Mouse (Mus musculus) left cerebral cortex, postnatal 36 days (tissue): ENCODE measurements around the gene Kif1c. TPM values are rescaled to one million over a fixed set of nuclear protein-coding genes. Genes with fewer than 3 reads are reported as not detected.

Source experiments
- DNase-seq, 2 experiments: peaks; one replicate each; pipeline ENCODE4 v3.0.0; 2021 to 2022; ENCODE audit warnings: low spot score in 2 of 2, mixed read lengths in 1 of 2
- intact Hi-C: fragments of 180-260 bp; cut with DNase I; formaldehyde crosslinking; loops from one replicate; pipeline ENCODE4 v1.15.1; 2025
- total RNA-seq, 2 experiments: library from RNA; stranded (reverse); gene quantifications; 2 replicates each; pipeline ENCODE4 v1.2.3; 2021

Kif1c gene
- total RNA-seq, 2 experiments from 2014 or later: 58.9 to 59.3 TPM

GRCm38 (mm10) chr11:70687601-70688199 is 12.6 kb upstream of the Kif1c start, which contains the start of gene Camta2:
TSS of gene Camta2 (minus strand) at chr11:70688105.
- DNase-seq: peak; percentile 87

GRCm38 (mm10) chr11:70688372-70688771 is 12.0 kb upstream of the Kif1c start:
- intact Hi-C loops: loop anchor here (5.0 kb wide), 1 partner anchor 69 kb away; no protein-coding TSS in a partner anchor
- no peak for DNase-seq

More at GRCm38 (mm10) chr11:70687601-70688199, 12.6 kb upstream of the Kif1c start, which contains the start of gene Camta2:
- intact Hi-C loops: loop anchor here (1.0 to 5.0 kb wide), 3 partner anchors 13 to 70 kb away; partner anchors contain the start of genes Inca1, Kif1c and Spag7

- no peak for DNase-seq
- intact Hi-C loops: loop anchor here (5.0 kb wide), 1 partner anchor 68 kb away; no protein-coding TSS in a partner anchor
These were observed 10.8 kb upstream of the Kif1c start for GRCm38 (mm10) chr11:70689578-70689977.

- intact Hi-C loops: no loop called here
- no peak for DNase-seq
These were observed 6.8 kb upstream of the Kif1c start for GRCm38 (mm10) chr11:70693504-70693903.

GRCm38 (mm10) chr11:70697376-70697775 is 3.0 kb upstream of the Kif1c start:
- intact Hi-C loops: no loop called here
- no peak for DNase-seq

GRCm38 (mm10) chr11:70699051-70699450 is 1.3 kb upstream of the Kif1c start:
- no peak for DNase-seq

GRCm38 (mm10) chr11:70700613-70701012 is 265 bp downstream of the Kif1c start:
- intact Hi-C loops: loop anchor here (2.0 to 5.0 kb wide), 2 partner anchors 14 to 57 kb away; no protein-coding TSS in a partner anchor
- DNase-seq: peak; percentile 64 to 68

More at GRCm38 (mm10) chr11:70699051-70699450, 1.3 kb upstream of the Kif1c start:
- intact Hi-C loops: no loop called here

GRCm38 (mm10) chr11:70701221-70701955 is 1.0 kb downstream of the Kif1c start:
- intact Hi-C loops: loop anchor here (2.0 to 5.0 kb wide), 2 partner anchors 15 to 56 kb away; no protein-coding TSS in a partner anchor
- DNase-seq: no peak

GRCm38 (mm10) chr11:70701984-70702733 is 1.8 kb downstream of the Kif1c start:
- no peak for DNase-seq
- intact Hi-C loops: loop anchor here (2.0 to 5.0 kb wide), 2 partner anchors 15 to 55 kb away; no protein-coding TSS in a partner anchor

- no peak for DNase-seq
- intact Hi-C loops: loop anchor here (5.0 kb wide), 1 partner anchor 55 kb away; no protein-coding TSS in a partner anchor
These were observed 2.4 kb downstream of the Kif1c start for GRCm38 (mm10) chr11:70702781-70703180.

- intact Hi-C loops: no loop called here
- DNase-seq: no peak
These were observed 5.8 kb downstream of the Kif1c start for GRCm38 (mm10) chr11:70706127-70706526.

- intact Hi-C loops: no loop called here
- DNase-seq: no peak
These were observed 10.7 kb downstream of the Kif1c start for GRCm38 (mm10) chr11:70711026-70711425.

- DNase-seq: no peak
- intact Hi-C loops: no loop called here
These were observed 12.9 kb downstream of the Kif1c start for GRCm38 (mm10) chr11:70713222-70713621.

- no peak for DNase-seq
- intact Hi-C loops: no loop called here
These were observed 15.5 kb downstream of the Kif1c start for GRCm38 (mm10) chr11:70715832-70716231.

- no peak for DNase-seq
- intact Hi-C loops: no loop called here
These were observed 18.1 kb downstream of the Kif1c start for GRCm38 (mm10) chr11:70718481-70718880.

GRCm38 (mm10) chr11:70720567-70720966 is 20.2 kb downstream of the Kif1c start:
- DNase-seq: no peak
- intact Hi-C loops: no loop called here

- intact Hi-C loops: no loop called here
- no peak for DNase-seq
These were observed 20.7 kb downstream of the Kif1c start for GRCm38 (mm10) chr11:70721072-70721471.

- no peak for DNase-seq
- intact Hi-C loops: no loop called here
These were observed 24.4 kb downstream of the Kif1c start for GRCm38 (mm10) chr11:70724706-70725105.

GRCm38 (mm10) chr11:70726585-70726984 is 26.2 kb downstream of the Kif1c start:
- intact Hi-C loops: no loop called here
- no peak for DNase-seq

GRCm38 (mm10) chr11:70727385-70727784 is 27.0 kb downstream of the Kif1c start:
- no peak for DNase-seq
- intact Hi-C loops: no loop called here
